Mouse (Mus musculus): ENCODE measurements at regions not wholly inside any gene's neighbourhood (a gene's known extent, or its start where the extent isn't known, plus 50 kb on each side); places are given as distances from the start of the nearest gene placed in this dataset.

DNA sequence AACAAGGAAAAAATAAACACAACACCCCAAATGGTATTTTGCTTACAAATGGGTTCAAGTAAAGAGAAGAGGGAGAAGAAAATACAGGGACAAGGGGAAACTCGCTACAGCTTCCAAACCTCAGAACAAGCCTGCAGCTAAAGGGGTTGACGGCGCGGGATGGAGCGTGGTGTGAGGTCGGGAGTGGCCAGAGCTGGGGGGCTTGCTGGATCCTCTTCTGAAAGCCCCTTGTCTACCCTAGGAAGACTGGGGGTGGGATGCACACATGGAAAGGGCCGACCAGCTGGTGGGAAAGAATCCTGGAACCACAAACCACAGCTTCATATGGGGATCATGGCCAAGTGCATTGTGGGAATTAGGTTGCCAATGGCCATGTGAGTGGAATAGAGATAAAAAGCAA is 267.4 kb downstream of the Tns1 start:
- TF ChIP-seq CTCF (IDR thresholded peaks at IDR 0.05) (no peak), EP300 (IDR thresholded peaks at IDR 0.05) (no peak)
